Mouse (Mus musculus) bone marrow, adult 2 months (tissue): Measurements from ENCODE around the gene Myo10.

ENCODE experiments used
- CTCF ChIP-seq: fragments of 200-500 bp; IDR thresholded peaks from 2 replicates; pipeline ENCODE4 v1.5.1; 2011; ENCODE audit warnings: low read length, control low read depth; ENCODE audit not compliant: control insufficient read depth, insufficient read depth
- POLR2A ChIP-seq: fragments of 200-500 bp; IDR thresholded peaks from 2 replicates; pipeline ENCODE4 v1.6.1; 2011; ENCODE audit warnings: low read depth, mild to moderate bottlenecking, control low read depth, low read length, borderline replicate concordance; ENCODE audit not compliant: control insufficient read depth

GRCm38 (mm10) chr15:25702602-25703001 lies 80.3 kb downstream of the Myo10 start:
- TF ChIP-seq CTCF (no peak), POLR2A (no peak)
